Mouse (Mus musculus) MEL (cell line): Measurements from ENCODE around the gene Csmd2. TPM values are rescaled to one million over a fixed set of nuclear protein-coding genes. Genes with fewer than 3 reads are reported as not detected.

ENCODE experiments used
- DNase-seq: peaks from one replicate; pipeline ENCODE4 v3.0.0; 2011; ENCODE audit warnings: low read depth, low spot score
- H3K27ac ChIP-seq: 2 replicates; pipeline ENCODE4 v1.5.1; 2012; ENCODE audit warnings: low read depth, mild to moderate bottlenecking, control low read depth, low read length, moderate library complexity; ENCODE audit not compliant: control insufficient read depth
- H3K27me3 ChIP-seq, 2 experiments: fragments of 150-350 bp in 1 of 2; sonication (generic) in 1 of 2; 2 replicates each; pipeline ENCODE4 v1.6.1; 2012; ENCODE audit warnings: low read length in 2 of 2, mild to moderate bottlenecking in 2 of 2, improper control_type of control experiment in 1 of 2, moderate library complexity in 1 of 2; ENCODE audit not compliant: insufficient read depth in 2 of 2, control insufficient read depth in 1 of 2
- H3K36me3 ChIP-seq, 2 experiments: 2 replicates each; pipeline ENCODE4 v1.6.1; 2012 to 2014; ENCODE audit warnings: low read length in 2 of 2, improper control_type of control experiment in 1 of 2, inconsistent platforms in 1 of 2, mild to moderate bottlenecking in 1 of 2; ENCODE audit not compliant: insufficient read depth in 2 of 2, control insufficient read depth in 1 of 2
- H3K4me1 ChIP-seq, 2 experiments: fragments of 150-350 bp in 1 of 2; sonication (generic) in 1 of 2; 2 replicates each; pipeline ENCODE4 v1.6.1; 2012; ENCODE audit warnings: low read length in 2 of 2, improper control_type of control experiment in 1 of 2, mild to moderate bottlenecking in 1 of 2; ENCODE audit not compliant: insufficient read depth in 2 of 2, control insufficient read depth in 1 of 2
- H3K4me3 ChIP-seq, 2 experiments: fragments of 150-350 bp in 1 of 2; sonication (generic) in 1 of 2; 2 replicates each; pipeline ENCODE4 v1.5.1; 2012; ENCODE audit warnings: low read depth in 2 of 2, low read length in 2 of 2, mild to moderate bottlenecking in 2 of 2, moderate library complexity in 2 of 2, control low read depth in 1 of 2, improper control_type of control experiment in 1 of 2; ENCODE audit not compliant: control insufficient read depth in 1 of 2, insufficient read depth in 1 of 2
- H3K79me2 ChIP-seq: 2 replicates; pipeline ENCODE4 v1.6.1; 2012; ENCODE audit warnings: mild to moderate bottlenecking, low read length, moderate library complexity; ENCODE audit not compliant: control insufficient read depth, poor library complexity, insufficient read depth
- H3K9ac ChIP-seq: 2 replicates; pipeline ENCODE4 v1.6.1; 2012; ENCODE audit warnings: low read depth, mild to moderate bottlenecking, control low read depth, low read length, moderate library complexity; ENCODE audit not compliant: control insufficient read depth, poor library complexity, severe bottlenecking
- H3K9me3 ChIP-seq: fragments of 150-350 bp; sonication (generic); replicated peaks from 2 replicates; pipeline ENCODE4 v1.6.1; 2012; ENCODE audit warnings: mild to moderate bottlenecking, low read length, improper control_type of control experiment, moderate library complexity; ENCODE audit not compliant: insufficient read depth
- BHLHE40 ChIP-seq: IDR thresholded peaks from 2 replicates; pipeline ENCODE4 v1.6.1; 2012; ENCODE audit warnings: low read depth, mild to moderate bottlenecking, inconsistent platforms, low read length, improper control_type of control experiment, borderline replicate concordance
- CHD1 ChIP-seq: IDR thresholded peaks from 2 replicates; pipeline ENCODE4 v1.6.1; 2012; ENCODE audit warnings: low read depth, mild to moderate bottlenecking, inconsistent platforms, low read length, improper control_type of control experiment
- CTCF ChIP-seq, 3 experiments: IDR thresholded peaks in 2 of 3; conservative IDR thresholded peaks in 1 of 3; 2 replicates each; pipeline ENCODE4 v1.5.1; 2011 to 2012; ENCODE audit warnings: low read length in 3 of 3, low read depth in 2 of 3, mild to moderate bottlenecking in 2 of 3, improper control_type of control experiment in 1 of 3, inconsistent platforms in 1 of 3, mixed read lengths in 1 of 3, moderate library complexity in 1 of 3; ENCODE audit not compliant: control insufficient read depth in 1 of 3, insufficient read depth in 1 of 3, poor library complexity in 1 of 3, severe bottlenecking in 1 of 3
- E2F4 ChIP-seq: IDR thresholded peaks from 2 replicates; pipeline ENCODE4 v1.6.1; 2011; ENCODE audit warnings: low read depth, low read length, improper control_type of control experiment, borderline replicate concordance
- ELF1 ChIP-seq: IDR thresholded peaks from 2 replicates; pipeline ENCODE4 v1.6.1; 2014; ENCODE audit warnings: low read depth, mild to moderate bottlenecking, inconsistent platforms, low read length, improper control_type of control experiment, moderate library complexity
- GABPA ChIP-seq: IDR thresholded peaks from 2 replicates; pipeline ENCODE4 v1.6.1; 2012; ENCODE audit warnings: low read depth, mild to moderate bottlenecking, inconsistent platforms, low read length, improper control_type of control experiment, moderate library complexity
- HCFC1 ChIP-seq: IDR thresholded peaks from 2 replicates; pipeline ENCODE4 v1.6.1; 2012; ENCODE audit warnings: low read depth, mild to moderate bottlenecking, inconsistent platforms, low read length, improper control_type of control experiment, moderate library complexity
- KAT2A ChIP-seq: conservative IDR thresholded peaks from 2 replicates; pipeline ENCODE4 v1.6.1; 2012; ENCODE audit warnings: low read depth, low read length, improper control_type of control experiment, inconsistent platforms
- MXI1 ChIP-seq: IDR thresholded peaks from 2 replicates; pipeline ENCODE4 v1.6.1; 2011; ENCODE audit warnings: mild to moderate bottlenecking, low read depth, low read length, improper control_type of control experiment
- MYB ChIP-seq: IDR thresholded peaks from 2 replicates; pipeline ENCODE4 v1.6.1; 2011; ENCODE audit warnings: mild to moderate bottlenecking, low read depth, low read length, improper control_type of control experiment
- NELFE ChIP-seq: IDR thresholded peaks from 2 replicates; pipeline ENCODE4 v1.6.1; 2011; ENCODE audit warnings: low read depth, low read length, improper control_type of control experiment
- POLR2A ChIP-seq, 2 experiments: IDR thresholded peaks; 2 replicates each; pipeline ENCODE4 v1.6.1; 2011 to 2012; ENCODE audit warnings: low read length in 2 of 2, mild to moderate bottlenecking in 2 of 2, control low read depth in 1 of 2, improper control_type of control experiment in 1 of 2, low read depth in 1 of 2, moderate library complexity in 1 of 2; ENCODE audit not compliant: control insufficient read depth in 1 of 2, insufficient read depth in 1 of 2, poor library complexity in 1 of 2
- POLR2AphosphoS5 ChIP-seq: IDR thresholded peaks from 2 replicates; pipeline ENCODE4 v1.6.1; 2012; ENCODE audit warnings: low read depth, borderline replicate concordance, mild to moderate bottlenecking, inconsistent platforms, low read length, moderate library complexity, mixed read lengths
- RCOR1 ChIP-seq: IDR thresholded peaks from 2 replicates; pipeline ENCODE4 v1.6.1; 2012; ENCODE audit warnings: low read depth, mild to moderate bottlenecking, inconsistent platforms, low read length, improper control_type of control experiment
- SIN3A ChIP-seq: IDR thresholded peaks from 2 replicates; pipeline ENCODE4 v1.6.1; 2012; ENCODE audit warnings: low read length, improper control_type of control experiment, inconsistent platforms
- SMC3 ChIP-seq: IDR thresholded peaks from 2 replicates; pipeline ENCODE4 v1.6.1; 2011; ENCODE audit warnings: low read depth, low read length, improper control_type of control experiment
- TBP ChIP-seq: IDR thresholded peaks from 2 replicates; pipeline ENCODE4 v1.8.0; 2011; ENCODE audit warnings: low read depth, low read length, improper control_type of control experiment
- TCF12 ChIP-seq: IDR thresholded peaks from 2 replicates; pipeline ENCODE4 v1.6.1; 2014; ENCODE audit warnings: low read depth, mild to moderate bottlenecking, inconsistent platforms, low read length, improper control_type of control experiment, moderate library complexity
- USF2 ChIP-seq, 2 experiments: IDR thresholded peaks; 2 replicates each; pipeline ENCODE4 v1.6.1; 2011 to 2012; ENCODE audit warnings: improper control_type of control experiment in 2 of 2, low read length in 2 of 2, borderline replicate concordance in 1 of 2, inconsistent platforms in 1 of 2, low read depth in 1 of 2, mild to moderate bottlenecking in 1 of 2; ENCODE audit not compliant: insufficient read depth in 1 of 2
- ZC3H11A ChIP-seq: IDR thresholded peaks from 2 replicates; pipeline ENCODE4 v1.6.1; 2012; ENCODE audit warnings: low read depth, mild to moderate bottlenecking, inconsistent platforms, low read length, improper control_type of control experiment
- ZKSCAN1 ChIP-seq: IDR thresholded peaks from 2 replicates; pipeline ENCODE4 v1.6.1; 2012; ENCODE audit warnings: low read depth, mild to moderate bottlenecking, inconsistent platforms, low read length, improper control_type of control experiment, moderate library complexity
- polyA plus RNA-seq, 2 experiments: library from polyadenylated mRNA; stranded (reverse) in 1 of 2; unstranded in 1 of 2; fragments of >175 nt in 1 of 2; fragments of >200 nt in 1 of 2; gene quantifications; 2 replicates each; pipeline versions ENCODE4 v1.2.1 to v1.2.4; 2012; ENCODE audit warnings: low replicate concordance in 2 of 2, low read depth in 1 of 2; ENCODE audit not compliant: insufficient read length in 2 of 2, insufficient read depth in 1 of 2, missing spikeins in 1 of 2
- total RNA-seq: library from RNA; depleted of rRNA; stranded (reverse); fragments of 300-350 nt; gene quantifications from 2 replicates; pipeline ENCODE4 v1.2.3, GENCODE M21; 2012

Csmd2 gene
- total and polyA plus RNA-seq, 3 experiments, result not detected

DNA sequence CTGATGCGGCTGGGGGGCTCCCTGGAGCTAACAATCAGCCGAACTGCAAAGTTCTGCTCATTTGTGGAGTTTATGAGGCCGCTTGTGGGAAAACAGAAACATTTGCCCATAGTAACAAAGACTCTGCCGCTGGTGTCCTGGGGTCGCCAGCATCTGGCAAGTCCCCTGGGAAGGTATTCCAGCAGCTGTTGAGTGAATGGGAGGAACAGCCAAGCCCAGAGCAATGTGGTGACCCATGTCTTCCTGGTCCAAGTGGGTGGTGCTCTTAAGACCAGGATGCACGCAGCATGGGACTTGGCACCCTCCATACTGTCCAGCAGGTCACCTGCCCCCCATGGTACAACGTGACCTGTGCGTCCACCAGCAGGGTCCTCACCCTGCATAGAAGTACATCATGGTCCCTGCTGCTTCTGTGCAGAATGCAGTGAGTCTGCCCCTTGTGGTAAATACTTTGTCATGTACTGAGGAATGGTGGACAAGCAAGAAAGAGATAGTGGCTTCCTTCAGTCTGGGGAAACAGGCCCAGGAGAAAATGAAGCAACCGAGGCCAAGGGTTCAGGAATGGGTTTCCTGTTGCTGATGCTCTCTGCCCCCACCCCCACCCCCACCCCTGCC, 281.7 kb downstream of the Csmd2 start:
- Histone ChIP-seq H3K27ac (no peak overlapping the region), H3K4me3 (no peak overlapping the region), H3K27me3 (no peaks in the 10 kb centered on the region), H3K4me1 (no peaks in the 10 kb centered on the region), H3K9ac (no peak overlapping the region), H3K79me2 (no peaks in the 10 kb centered on the region), H3K9me3 (no peaks in the 10 kb centered on the region), H3K36me3 (no peaks in the 10 kb centered on the region)
- no peak for DNase-seq
- no peak for TF ChIP-seq GABPA
- TF ChIP-seq E2F4, result no peak
- TF ChIP-seq TBP, result no peak
- no peak for TF ChIP-seq USF2 (IDR thresholded peaks at IDR 0.05; ENCODE audit: borderline replicate concordance in 1 of 2, insufficient read depth in 1 of 2, low read depth in 1 of 2, low read length in 2 of 2)
- no peak for TF ChIP-seq CTCF (IDR thresholded peaks at IDR 0.05 in 2 of 3, conservative IDR thresholded peaks at IDR 0.05 in 1 of 3; ENCODE audit: control insufficient read depth in 1 of 3, insufficient read depth in 1 of 3, low read depth in 2 of 3, low read length in 3 of 3, poor library complexity in 1 of 3, severe bottlenecking in 1 of 3)
- no peak for TF ChIP-seq SMC3

DNA sequence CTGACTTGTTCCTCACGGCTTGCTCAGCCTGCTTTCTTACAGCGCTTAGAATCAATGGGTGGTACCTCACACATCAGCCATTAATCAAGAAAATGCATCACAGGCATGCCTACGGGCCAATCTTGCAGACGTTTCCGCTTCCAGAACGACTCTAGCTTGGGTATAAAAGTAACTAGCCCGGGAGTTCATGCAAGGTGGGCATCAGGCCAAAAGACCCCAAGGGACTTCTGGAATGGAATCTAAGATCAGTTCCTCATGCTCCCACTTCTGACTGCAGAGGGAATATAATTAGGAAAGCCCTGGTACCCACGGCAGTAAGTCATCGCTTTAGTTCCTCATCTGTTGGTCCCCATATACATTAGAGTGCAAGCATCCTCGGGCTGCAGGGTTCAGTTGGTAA, 282.5 kb downstream of the Csmd2 start:
- H3K4me3 ChIP-seq, result no peak overlapping the region
- no peak overlapping the region for H3K9ac ChIP-seq
- H3K27ac ChIP-seq, result no peak overlapping the region
- DNase-seq, result no peak
- no peaks in the 10 kb centered on the region for H3K79me2 ChIP-seq
- H3K9me3 ChIP-seq, result no peaks in the 10 kb centered on the region
- H3K27me3 ChIP-seq, result no peaks in the 10 kb centered on the region
- H3K36me3 ChIP-seq, result no peaks in the 10 kb centered on the region
- H3K4me1 ChIP-seq, result no peaks in the 10 kb centered on the region
- TF ChIP-seq ELF1 (no peak), RCOR1 (no peak), CHD1 (no peak), NELFE (no peak), POLR2AphosphoS5 (no peak), CTCF (IDR thresholded peaks at IDR 0.05 in 2 of 3, conservative IDR thresholded peaks at IDR 0.05 in 1 of 3; ENCODE audit: control insufficient read depth in 1 of 3, insufficient read depth in 1 of 3, low read depth in 2 of 3, low read length in 3 of 3, poor library complexity in 1 of 3, severe bottlenecking in 1 of 3) (no peak), SIN3A (no peak), BHLHE40 (no peak), ZC3H11A (no peak), TCF12 (no peak), HCFC1 (no peak), ZKSCAN1 (no peak), KAT2A (no peak), MYB (no peak), MXI1 (no peak), POLR2A (IDR thresholded peaks at IDR 0.05; ENCODE audit: control insufficient read depth in 1 of 2, insufficient read depth in 1 of 2, low read depth in 1 of 2, low read length in 2 of 2, poor library complexity in 1 of 2) (no peak)
- TF ChIP-seq, all 39 proteins: peak for 0
